Mouse (Mus musculus) liver, embryonic 14.5 days (tissue): ENCODE data around the gene Cd2bp2.
A peak's percentile ranks its signal among the peaks of the same experiment; 100 is the strongest.

Experiments
- CTCF ChIP-seq: IDR thresholded peaks from 2 replicates; pipeline ENCODE4 v1.5.1; 2016; ENCODE audit warnings: antibody characterized with exemption, low read depth, control low read depth
- EP300 ChIP-seq: IDR thresholded peaks from 2 replicates; pipeline ENCODE4 v1.6.1; 2016; ENCODE audit warnings: antibody characterized with exemption, low read depth

GRCm38 (mm10) chr7:127218670-127219069 lies 22.8 kb upstream of the Cd2bp2 start:
- no peak for TF ChIP-seq CTCF
- TF ChIP-seq EP300: peak; percentile 76
